Mouse (Mus musculus) midbrain, embryonic 12.5 days (tissue): Measurements from ENCODE around the gene Dazap2. TPM values are rescaled to one million over a fixed set of nuclear protein-coding genes. Genes with fewer than 3 reads are reported as not detected.
"Not testable (repeated sequence)": the region's sequence is repeated elsewhere in the genome, so short reads cannot be mapped to it uniquely, and the experiment has no call there.

Experiments
- ATAC-seq: fragments of 200-750 bp; cut with Nextera tagmentation; 2 replicates; pipeline ENCODE4 v1.8.0; 2017; ENCODE audit warnings: low read depth, moderate TSS enrichment, moderate library complexity; ENCODE audit not compliant: low FRiP score
- H3K27ac ChIP-seq: fragments of 300-500 bp; sonication (generic); replicated peaks from 2 replicates; pipeline ENCODE4 v1.5.1; 2016; ENCODE audit warnings: mild to moderate bottlenecking
- H3K27me3 ChIP-seq: fragments of 300-500 bp; sonication (generic); 2 replicates; pipeline ENCODE4 v1.6.1; 2016; ENCODE audit warnings: mild to moderate bottlenecking
- H3K36me3 ChIP-seq: fragments of 300-500 bp; sonication (generic); 2 replicates; pipeline ENCODE4 v1.6.1; 2016
- H3K4me1 ChIP-seq: fragments of 300-500 bp; sonication (generic); 2 replicates; pipeline ENCODE4 v1.6.1; 2016
- H3K4me2 ChIP-seq: fragments of 300-500 bp; sonication (generic); replicated peaks from 2 replicates; pipeline ENCODE4 v1.6.1; 2016; ENCODE audit warnings: mild to moderate bottlenecking, moderate library complexity
- H3K4me3 ChIP-seq: fragments of 300-500 bp; sonication (generic); 2 replicates; pipeline ENCODE4 v1.5.1; 2016; ENCODE audit warnings: mild to moderate bottlenecking
- H3K9ac ChIP-seq: fragments of 300-500 bp; sonication (generic); replicated peaks from 2 replicates; pipeline ENCODE4 v1.6.1; 2016; ENCODE audit warnings: mild to moderate bottlenecking, moderate library complexity
- H3K9me3 ChIP-seq: fragments of 300-500 bp; sonication (generic); 2 replicates; pipeline ENCODE4 v1.6.1; 2016; ENCODE audit warnings: mild to moderate bottlenecking
- WGBS: fragments of 180-500 bp; shearing (Covaris S2); methylation state at CpG from one replicate; pipeline ENCODE4 v1.1.7; 2016; 5-methylcytosine and 5-hydroxymethylcytosine counted together
- polyA plus RNA-seq: library from polyadenylated mRNA; unstranded; fragments of >200 nt; fragmentation: Nextera tagmentation; extraction: Ambion mirVana; gene quantifications from 2 replicates; pipeline ENCODE4 v1.2.1, GENCODE M21; 2016

Dazap2 gene
- polyA plus RNA-seq, 1 experiment from 2014 or later, result 187 TPM

DNA sequence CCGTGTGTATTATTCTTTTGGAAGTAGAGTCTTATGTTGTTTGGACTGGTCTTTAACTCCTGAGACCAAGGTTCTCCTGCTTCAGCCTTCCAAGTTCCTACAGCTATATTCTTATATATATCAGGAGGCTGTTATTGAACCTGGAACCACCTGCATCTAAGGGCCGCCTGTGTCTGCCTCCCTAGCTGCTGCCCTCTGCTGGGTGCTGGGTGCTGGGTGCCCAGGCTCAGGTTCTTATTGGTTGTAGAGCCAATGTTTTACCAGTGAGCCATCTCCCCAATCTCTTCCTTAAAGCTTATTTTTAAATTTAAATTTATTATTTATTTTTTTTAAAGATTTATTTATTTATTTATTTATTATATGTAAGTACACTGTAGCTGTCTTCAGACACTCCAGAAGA lies 2.7 kb upstream of the Dazap2 start:
- peaks cover 8% of the 10 kb centered on the region; the same call in 1 of the 2 replicates for H3K27me3 ChIP-seq
- no peak for ATAC-seq
- no peak overlapping the region for H3K27ac ChIP-seq
- no peaks in the 10 kb centered on the region for H3K9me3 ChIP-seq
- WGBS, result 60% methylated on average over 2 of the region's 2 CpGs
- peaks cover under 1% of the 10 kb centered on the region for H3K36me3 ChIP-seq
- no peak overlapping the region for H3K9ac ChIP-seq
- H3K4me3 ChIP-seq, result no peak overlapping the region
- H3K4me2 ChIP-seq, result no peak overlapping the region
- peaks cover 22% of the 10 kb centered on the region for H3K4me1 ChIP-seq

DNA sequence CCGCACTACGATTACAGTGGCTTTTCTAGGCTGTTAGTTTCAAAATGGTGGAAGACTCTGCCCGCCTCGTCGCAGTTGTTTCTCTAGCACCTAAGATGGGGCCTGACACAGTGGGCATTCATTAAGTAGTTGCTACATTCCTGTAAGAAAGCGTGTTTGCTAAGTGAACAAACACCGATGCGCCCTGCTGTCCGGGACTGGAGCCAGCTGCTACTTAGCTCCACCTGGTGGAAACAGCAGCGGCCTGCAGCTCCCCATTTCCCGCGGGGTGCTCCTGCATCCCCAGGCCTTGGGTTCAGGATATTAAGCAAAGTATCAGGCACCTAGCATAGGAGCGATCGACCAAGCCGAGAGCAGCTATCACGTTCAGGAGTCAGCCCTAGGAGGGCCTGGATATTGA lies 1.6 kb upstream of the Dazap2 start:
- no peak overlapping the region for H3K27ac ChIP-seq
- 0 out of 2 replicates have a peak overlapping the region, but pooled peaks have one; percentile 7 for H3K4me3 ChIP-seq
- whole genome bisulfite sequencing, result 10% methylated on average over 16 of the region's 16 CpGs
- H3K9me3 ChIP-seq, result no peaks in the 10 kb centered on the region
- peak overlapping the region; percentile 41 for H3K4me2 ChIP-seq
- H3K9ac ChIP-seq, result 0 out of 2 replicates have a peak overlapping the region, but pooled peaks have one; percentile 15
- H3K4me1 ChIP-seq, result peaks cover 22% of the 10 kb centered on the region
- peaks cover 12% of the 10 kb centered on the region for H3K36me3 ChIP-seq
- ATAC-seq, result no peak
- H3K27me3 ChIP-seq, result peaks cover 8% of the 10 kb centered on the region; the same call in 1 of the 2 replicates

DNA sequence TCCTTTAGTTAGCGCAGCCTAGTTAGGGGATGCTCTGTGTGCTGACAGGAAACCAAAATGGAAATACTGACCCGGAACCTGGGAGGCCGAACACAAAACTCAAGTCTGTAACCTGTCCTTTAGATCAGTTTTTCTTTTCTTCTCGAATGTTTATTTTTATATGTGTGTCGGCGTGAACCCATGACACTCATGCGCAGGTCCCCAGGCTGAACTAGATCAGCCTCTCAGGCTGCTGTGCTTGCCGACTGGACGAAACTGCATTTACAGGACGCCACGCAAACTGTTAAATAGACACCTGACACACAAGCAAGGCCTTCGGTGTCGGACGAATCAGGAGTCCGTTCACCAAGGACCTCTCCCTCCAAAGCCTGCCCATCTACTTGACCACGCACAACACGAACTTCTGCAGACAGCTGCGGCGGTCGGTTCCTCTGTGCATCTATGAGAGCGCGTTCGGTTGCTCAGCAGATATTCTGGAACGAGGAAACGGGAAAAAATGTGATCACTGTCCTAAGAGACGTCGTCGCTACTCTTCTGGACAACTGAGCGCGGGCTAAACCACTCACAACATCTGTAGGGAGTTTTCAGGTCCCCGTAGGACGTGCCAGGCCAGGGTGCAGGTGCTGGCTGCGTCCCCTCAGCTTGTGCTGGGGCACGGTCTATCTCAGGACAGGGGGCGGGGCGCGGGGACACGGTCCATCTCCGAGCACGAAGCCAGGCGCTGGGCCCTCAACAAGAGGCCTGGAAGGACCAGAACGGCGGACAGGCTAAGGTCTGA lies 742 bp upstream of the Dazap2 start:
- WGBS, result 9% methylated on average over 43 of the region's 43 CpGs
- H3K4me3 ChIP-seq, result peak overlapping the region; percentile 95
- peaks cover 20% of the 10 kb centered on the region for H3K36me3 ChIP-seq
- peaks cover 8% of the 10 kb centered on the region; the same call in 1 of the 2 replicates for H3K27me3 ChIP-seq
- H3K9ac ChIP-seq, result peak overlapping the region; percentile 59
- peak overlapping the region; percentile 97 for H3K27ac ChIP-seq
- peak overlapping the region; percentile 82 for H3K4me2 ChIP-seq
- H3K9me3 ChIP-seq, result no peaks in the 10 kb centered on the region
- peaks cover 22% of the 10 kb centered on the region for H3K4me1 ChIP-seq
- no peak for ATAC-seq

DNA sequence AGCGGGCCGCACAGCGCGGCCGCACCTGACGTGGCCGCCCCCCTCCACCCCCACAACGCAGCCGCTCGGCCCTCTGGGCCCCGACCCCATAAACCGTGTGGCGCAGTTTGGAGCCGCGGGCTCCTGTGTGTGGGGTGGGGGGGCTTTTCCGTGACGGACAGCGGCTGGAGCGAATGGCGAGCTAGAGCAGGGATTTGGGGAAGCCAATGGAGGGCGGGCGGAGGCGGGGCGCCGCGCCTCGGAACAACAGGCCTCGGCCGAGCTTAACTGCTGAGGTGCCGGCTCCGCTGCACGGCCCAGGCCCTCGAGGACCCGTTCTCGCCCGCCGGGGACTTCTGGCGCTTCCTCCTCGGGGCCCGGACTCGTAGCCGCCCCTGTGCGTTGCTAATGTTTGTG lies 674 bp downstream of the Dazap2 start:
- WGBS, result under 1% methylated on average over 42 of the region's 43 CpGs
- Histone ChIP-seq H3K27me3 (no peaks in the 10 kb centered on the region), H3K27ac (peak overlapping the region; percentile 97), H3K4me2 (peak overlapping the region; percentile 82), H3K9ac (peak overlapping the region; percentile 87), H3K9me3 (no peaks in the 10 kb centered on the region), H3K36me3 (peaks cover 33% of the 10 kb centered on the region), H3K4me1 (peaks cover 22% of the 10 kb centered on the region), H3K4me3 (peak overlapping the region; percentile 95)
- peak; percentile 85 for ATAC-seq

DNA sequence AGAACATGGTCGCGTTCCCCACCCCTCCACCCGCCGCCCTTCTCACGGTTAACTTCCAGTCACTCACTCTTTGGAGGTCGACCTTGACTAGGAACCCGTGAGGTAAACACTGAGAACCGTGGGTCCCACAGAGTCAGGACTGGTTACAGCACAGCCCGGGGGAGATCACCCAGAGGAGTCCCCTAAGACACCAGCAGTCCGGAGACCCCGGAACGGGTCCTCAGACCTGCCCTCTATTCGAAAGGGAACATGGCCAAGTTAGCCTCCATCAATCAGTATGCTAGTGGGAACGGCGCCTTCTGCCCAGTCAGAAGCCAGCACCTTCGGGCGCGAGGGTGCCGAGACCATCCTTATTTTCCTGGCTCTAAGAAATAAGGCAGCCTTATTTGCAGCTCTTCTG lies 1.1 kb downstream of the Dazap2 start:
- H3K27ac ChIP-seq, result peak overlapping the region; percentile 97
- peak overlapping the region; percentile 95 for H3K4me3 ChIP-seq
- H3K27me3 ChIP-seq, result no peaks in the 10 kb centered on the region
- WGBS, result under 1% methylated on average over 19 of the region's 19 CpGs
- no peaks in the 10 kb centered on the region for H3K9me3 ChIP-seq
- peaks cover 22% of the 10 kb centered on the region for H3K4me1 ChIP-seq
- H3K36me3 ChIP-seq, result peaks cover 36% of the 10 kb centered on the region
- H3K4me2 ChIP-seq, result peak overlapping the region; percentile 82
- peak; percentile 14; the same call in 1 of the 2 replicates for ATAC-seq
- peak overlapping the region; percentile 87 for H3K9ac ChIP-seq

DNA sequence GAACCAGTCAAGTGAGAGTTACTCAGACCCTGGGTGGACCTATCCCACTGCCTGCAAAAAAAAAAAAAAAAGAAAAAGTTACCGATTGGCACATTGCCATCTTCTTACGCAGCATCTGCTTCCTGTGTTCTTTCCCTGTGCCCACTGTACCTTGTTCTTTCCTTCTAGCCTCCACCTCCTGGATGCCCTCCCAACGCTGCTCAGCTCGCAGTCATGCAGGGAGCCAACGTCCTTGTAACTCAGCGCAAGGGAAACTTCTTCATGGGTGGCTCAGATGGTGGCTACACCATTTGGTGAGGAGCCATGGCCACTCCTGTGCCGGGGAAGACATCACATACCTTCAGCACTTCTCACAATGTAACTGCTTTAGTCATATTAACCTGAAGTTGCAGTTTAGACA lies 4.1 kb downstream of the Dazap2 start:
- WGBS, result 93% methylated on average over 7 of the region's 7 CpGs
- Histone ChIP-seq H3K4me1 (peaks cover 15% of the 10 kb centered on the region), H3K4me3 (no peak overlapping the region), H3K9me3 (no peaks in the 10 kb centered on the region), H3K27me3 (no peaks in the 10 kb centered on the region), H3K4me2 (no peak overlapping the region), H3K36me3 (peaks cover 41% of the 10 kb centered on the region), H3K9ac (no peak overlapping the region), H3K27ac (no peak overlapping the region)
- ATAC-seq, result no peak

DNA sequence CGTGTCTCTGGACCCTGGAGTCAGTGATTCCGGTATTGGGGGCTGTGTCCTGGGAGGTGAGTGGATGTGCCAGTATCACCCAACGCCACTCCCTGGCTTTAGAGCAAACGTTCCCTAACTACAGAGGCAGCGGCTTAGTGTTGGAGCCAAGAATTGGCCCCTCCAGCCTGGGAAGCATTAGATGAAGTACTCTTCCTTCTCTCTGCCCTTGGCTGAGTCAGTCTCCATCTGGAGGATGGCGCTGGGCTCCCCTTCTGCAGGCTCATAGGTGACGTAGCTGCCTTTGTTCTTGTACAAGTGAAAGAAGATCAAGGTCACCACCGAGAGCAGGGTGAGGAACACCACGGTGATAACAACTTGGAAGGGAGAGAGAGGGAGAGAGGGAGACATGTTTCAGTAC lies 6.5 kb downstream of the Dazap2 start:
- not testable (repeated sequence) for H3K4me2 ChIP-seq, H3K9ac ChIP-seq, H3K4me3 ChIP-seq, H3K4me1 ChIP-seq, H3K9me3 ChIP-seq, H3K27ac ChIP-seq, ATAC-seq, H3K27me3 ChIP-seq
- WGBS, result 73% methylated on average over 9 of the region's 9 CpGs
- H3K36me3 ChIP-seq, result peaks cover 41% of the 10 kb centered on the region

DNA sequence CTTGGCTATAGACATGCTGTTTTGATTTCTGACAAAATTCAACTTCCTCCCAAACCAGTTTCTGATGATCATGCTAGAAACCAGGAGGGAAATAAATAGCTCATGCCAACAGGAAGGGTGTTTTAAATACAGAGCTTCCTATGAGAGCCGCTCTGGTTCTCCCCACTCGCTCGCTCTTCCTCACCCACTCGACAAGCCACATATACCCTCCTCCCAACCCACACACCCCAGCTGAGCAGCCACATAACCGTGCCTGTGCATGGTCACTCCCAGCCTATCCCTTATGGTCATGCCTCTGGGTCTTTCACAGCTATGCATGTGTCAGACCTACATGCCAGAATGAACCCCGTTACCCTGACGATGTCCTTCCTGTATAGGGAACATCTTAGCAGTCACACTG lies 7.0 kb downstream of the Dazap2 start:
- Histone ChIP-seq H3K27ac (no peak overlapping the region), H3K9me3 (no peaks in the 10 kb centered on the region), H3K27me3 (no peaks in the 10 kb centered on the region), H3K4me3 (no peak overlapping the region), H3K36me3 (peaks cover 41% of the 10 kb centered on the region), H3K4me1 (no peaks in the 10 kb centered on the region), H3K4me2 (no peak overlapping the region), H3K9ac (no peak overlapping the region)
- WGBS, result 90% methylated on average over 7 of the region's 7 CpGs
- no peak for ATAC-seq

DNA sequence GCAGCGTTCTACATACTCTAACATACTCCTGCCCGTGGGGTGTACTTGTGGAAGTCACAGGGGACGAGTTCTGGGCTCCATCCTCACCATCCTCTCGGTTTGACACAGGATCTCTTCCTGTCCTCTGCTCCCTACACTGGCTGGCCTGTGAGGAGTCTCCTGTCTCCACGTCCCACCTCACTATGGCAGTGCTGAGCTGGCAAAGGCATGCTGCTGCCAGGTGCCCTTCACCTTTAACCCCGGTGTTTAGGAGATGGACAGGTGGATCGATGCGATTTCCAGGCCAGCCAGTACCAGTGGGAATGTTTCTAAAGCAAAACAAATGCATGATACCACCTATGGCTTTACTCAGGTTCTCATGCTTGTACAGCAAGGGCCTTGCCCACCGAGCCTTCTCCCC lies 8.6 kb downstream of the Dazap2 start:
- no peak overlapping the region for H3K4me2 ChIP-seq
- no peak overlapping the region for H3K4me3 ChIP-seq
- H3K9ac ChIP-seq, result no peak overlapping the region
- no peak for ATAC-seq
- H3K9me3 ChIP-seq, result no peaks in the 10 kb centered on the region
- no peak overlapping the region for H3K27ac ChIP-seq
- H3K4me1 ChIP-seq, result peaks cover 10% of the 10 kb centered on the region; the same call in 1 of the 2 replicates
- no peaks in the 10 kb centered on the region for H3K27me3 ChIP-seq
- peaks cover 27% of the 10 kb centered on the region for H3K36me3 ChIP-seq
- WGBS, result 88% methylated on average over 9 of the region's 9 CpGs

DNA sequence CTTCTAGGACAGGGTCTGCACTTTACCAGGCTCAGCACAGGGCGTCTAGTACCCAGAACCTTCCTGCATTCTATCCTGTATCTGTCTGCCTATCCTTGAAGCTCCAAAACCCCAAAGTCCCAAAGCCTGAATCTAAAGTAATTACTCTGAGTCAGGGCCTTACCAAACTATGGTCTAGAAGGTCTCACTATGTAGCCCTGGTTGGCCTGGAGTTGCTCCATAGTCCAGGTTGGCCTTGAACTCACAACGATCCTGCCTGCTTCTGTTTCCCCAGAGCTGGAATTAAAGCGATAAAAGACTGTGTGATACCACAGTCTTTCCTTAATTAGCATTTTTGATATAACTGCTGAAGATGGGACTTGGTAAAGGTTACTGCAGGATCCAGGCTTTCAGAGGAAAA lies 9.3 kb downstream of the Dazap2 start:
- no peak for ATAC-seq

DNA sequence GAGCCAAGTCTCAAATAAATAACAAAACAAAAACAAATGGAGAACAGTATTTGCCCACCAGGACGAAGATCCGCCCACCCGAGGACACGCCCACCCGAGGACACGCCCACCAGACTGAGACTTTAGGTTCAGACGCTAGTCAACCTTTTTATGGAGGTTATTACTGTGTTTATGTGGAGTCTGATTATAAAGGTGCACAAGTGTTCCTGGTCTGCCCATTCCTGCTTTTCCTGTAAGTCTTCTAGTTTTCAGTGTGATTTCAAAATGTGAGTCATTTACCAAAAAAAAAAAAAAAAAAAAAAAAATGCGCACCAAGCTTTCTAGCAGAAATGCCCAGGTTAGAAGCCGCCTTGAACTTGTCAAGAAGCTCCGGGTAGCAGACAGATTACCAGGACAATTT lies 12.1 kb downstream of the Dazap2 start:
- no peak overlapping the region for H3K4me3 ChIP-seq

More for the DNA sequence above, 9.3 kb downstream of the Dazap2 start:
- Histone ChIP-seq H3K9ac (no peak overlapping the region), H3K27me3 (no peaks in the 10 kb centered on the region), H3K4me1 (peaks cover 10% of the 10 kb centered on the region; the same call in 1 of the 2 replicates), H3K36me3 (peaks cover 20% of the 10 kb centered on the region), H3K4me2 (no peak overlapping the region), H3K4me3 (no peak overlapping the region), H3K9me3 (no peaks in the 10 kb centered on the region), H3K27ac (no peak overlapping the region)
- 90% methylated on average over 3 of the region's 3 CpGs for WGBS

DNA sequence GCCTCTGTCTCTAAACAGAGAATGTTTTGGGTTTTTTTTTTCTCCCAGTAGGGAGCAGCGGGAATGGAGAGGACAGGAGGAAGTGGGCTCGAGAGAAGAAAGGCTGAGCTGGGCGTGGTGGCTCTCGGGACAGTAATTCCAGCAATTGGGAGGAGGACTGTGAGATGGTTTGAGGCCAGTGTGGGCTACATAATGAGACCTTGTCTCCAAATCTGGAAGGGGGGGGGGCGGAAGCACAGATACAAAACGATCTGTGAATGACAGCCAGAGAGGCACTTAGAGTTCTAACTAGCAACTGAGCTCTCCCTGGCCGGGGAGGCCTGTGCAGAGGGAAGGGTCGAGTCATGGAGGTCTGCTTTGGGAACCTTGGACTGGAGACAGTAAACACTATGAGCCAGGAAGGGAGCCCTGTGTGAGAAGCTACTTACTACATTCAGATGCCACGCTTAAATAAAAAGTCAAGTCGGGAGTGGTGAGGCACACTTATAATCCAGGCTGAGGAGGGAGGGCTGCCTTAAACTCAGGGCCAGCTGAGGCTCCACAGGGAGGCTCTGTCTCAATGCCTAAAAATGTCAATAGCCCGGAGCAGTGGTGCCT lies 12.7 kb downstream of the Dazap2 start:
- Histone ChIP-seq H3K4me1 (peaks cover 10% of the 10 kb centered on the region; the same call in 1 of the 2 replicates), H3K4me3 (no peak overlapping the region), H3K9ac (no peak overlapping the region), H3K9me3 (no peaks in the 10 kb centered on the region), H3K27ac (no peak overlapping the region), H3K4me2 (no peak overlapping the region), H3K36me3 (no peaks in the 10 kb centered on the region), H3K27me3 (peaks cover 12% of the 10 kb centered on the region)
- WGBS, result 2% methylated on average over 10 of the region's 11 CpGs
- no peak for ATAC-seq

More for the DNA sequence above, 12.1 kb downstream of the Dazap2 start:
- H3K9ac ChIP-seq, result no peak overlapping the region
- H3K4me2 ChIP-seq, result no peak overlapping the region
- H3K27me3 ChIP-seq, result peaks cover 6% of the 10 kb centered on the region; the same call in 1 of the 2 replicates
- H3K9me3 ChIP-seq, result no peaks in the 10 kb centered on the region
- WGBS, result 16% methylated on average over 10 of the region's 10 CpGs
- no peaks in the 10 kb centered on the region for H3K36me3 ChIP-seq
- no peak for ATAC-seq
- H3K27ac ChIP-seq, result no peak overlapping the region
- peaks cover 10% of the 10 kb centered on the region; the same call in 1 of the 2 replicates for H3K4me1 ChIP-seq
